Mouse (Mus musculus) MEL (cell line): Measurements from ENCODE around the gene Cnksr1. TPM values are rescaled to one million over a fixed set of nuclear protein-coding genes. Genes with fewer than 3 reads are reported as not detected.

Source experiments
- DNase-seq: peaks from one replicate; pipeline ENCODE4 v3.0.0; 2011; ENCODE audit warnings: low read depth, low spot score
- H3K27ac ChIP-seq: 2 replicates; pipeline ENCODE4 v1.5.1; 2012; ENCODE audit warnings: low read depth, mild to moderate bottlenecking, control low read depth, low read length, moderate library complexity; ENCODE audit not compliant: control insufficient read depth
- H3K27me3 ChIP-seq, 2 experiments: fragments of 150-350 bp in 1 of 2; sonication (generic) in 1 of 2; 2 replicates each; pipeline ENCODE4 v1.6.1; 2012; ENCODE audit warnings: low read length in 2 of 2, mild to moderate bottlenecking in 2 of 2, improper control_type of control experiment in 1 of 2, moderate library complexity in 1 of 2; ENCODE audit not compliant: insufficient read depth in 2 of 2, control insufficient read depth in 1 of 2
- H3K36me3 ChIP-seq, 2 experiments: 2 replicates each; pipeline ENCODE4 v1.6.1; 2012 to 2014; ENCODE audit warnings: low read length in 2 of 2, improper control_type of control experiment in 1 of 2, inconsistent platforms in 1 of 2, mild to moderate bottlenecking in 1 of 2; ENCODE audit not compliant: insufficient read depth in 2 of 2, control insufficient read depth in 1 of 2
- H3K4me1 ChIP-seq, 2 experiments: fragments of 150-350 bp in 1 of 2; sonication (generic) in 1 of 2; 2 replicates each; pipeline ENCODE4 v1.6.1; 2012; ENCODE audit warnings: low read length in 2 of 2, improper control_type of control experiment in 1 of 2, mild to moderate bottlenecking in 1 of 2; ENCODE audit not compliant: insufficient read depth in 2 of 2, control insufficient read depth in 1 of 2
- H3K4me3 ChIP-seq, 2 experiments: fragments of 150-350 bp in 1 of 2; sonication (generic) in 1 of 2; 2 replicates each; pipeline ENCODE4 v1.5.1; 2012; ENCODE audit warnings: low read depth in 2 of 2, low read length in 2 of 2, mild to moderate bottlenecking in 2 of 2, moderate library complexity in 2 of 2, control low read depth in 1 of 2, improper control_type of control experiment in 1 of 2; ENCODE audit not compliant: control insufficient read depth in 1 of 2, insufficient read depth in 1 of 2
- H3K79me2 ChIP-seq: 2 replicates; pipeline ENCODE4 v1.6.1; 2012; ENCODE audit warnings: mild to moderate bottlenecking, low read length, moderate library complexity; ENCODE audit not compliant: control insufficient read depth, poor library complexity, insufficient read depth
- H3K9ac ChIP-seq: 2 replicates; pipeline ENCODE4 v1.6.1; 2012; ENCODE audit warnings: low read depth, mild to moderate bottlenecking, control low read depth, low read length, moderate library complexity; ENCODE audit not compliant: control insufficient read depth, poor library complexity, severe bottlenecking
- H3K9me3 ChIP-seq: fragments of 150-350 bp; sonication (generic); replicated peaks from 2 replicates; pipeline ENCODE4 v1.6.1; 2012; ENCODE audit warnings: mild to moderate bottlenecking, low read length, improper control_type of control experiment, moderate library complexity; ENCODE audit not compliant: insufficient read depth
- BHLHE40 ChIP-seq: IDR thresholded peaks from 2 replicates; pipeline ENCODE4 v1.6.1; 2012; ENCODE audit warnings: low read depth, mild to moderate bottlenecking, inconsistent platforms, low read length, improper control_type of control experiment, borderline replicate concordance
- CHD2 ChIP-seq: IDR thresholded peaks from 2 replicates; pipeline ENCODE4 v1.6.1; 2011; ENCODE audit warnings: low read length, improper control_type of control experiment
- E2F4 ChIP-seq: IDR thresholded peaks from 2 replicates; pipeline ENCODE4 v1.6.1; 2011; ENCODE audit warnings: low read depth, low read length, improper control_type of control experiment, borderline replicate concordance
- EP300 ChIP-seq, 2 experiments: IDR thresholded peaks; 2 replicates each; pipeline ENCODE4 v1.6.1; 2011; ENCODE audit warnings: improper control_type of control experiment in 2 of 2, low read length in 2 of 2, low read depth in 1 of 2, mild to moderate bottlenecking in 1 of 2
- HCFC1 ChIP-seq: IDR thresholded peaks from 2 replicates; pipeline ENCODE4 v1.6.1; 2012; ENCODE audit warnings: low read depth, mild to moderate bottlenecking, inconsistent platforms, low read length, improper control_type of control experiment, moderate library complexity
- JUND ChIP-seq: IDR thresholded peaks from 2 replicates; pipeline ENCODE4 v1.6.1; 2011; ENCODE audit warnings: low read depth, mild to moderate bottlenecking, improper control_type of control experiment, low read length
- KAT2A ChIP-seq: conservative IDR thresholded peaks from 2 replicates; pipeline ENCODE4 v1.6.1; 2012; ENCODE audit warnings: low read depth, low read length, improper control_type of control experiment, inconsistent platforms
- MEF2A ChIP-seq: IDR thresholded peaks from 2 replicates; pipeline ENCODE4 v1.6.1; 2014; ENCODE audit warnings: low read depth, mild to moderate bottlenecking, inconsistent platforms, low read length, improper control_type of control experiment; ENCODE audit not compliant: poor library complexity, insufficient replicate concordance, severe bottlenecking; ENCODE audit errors: extremely low read depth
- MXI1 ChIP-seq: IDR thresholded peaks from 2 replicates; pipeline ENCODE4 v1.6.1; 2011; ENCODE audit warnings: mild to moderate bottlenecking, low read depth, low read length, improper control_type of control experiment
- MYB ChIP-seq: IDR thresholded peaks from 2 replicates; pipeline ENCODE4 v1.6.1; 2011; ENCODE audit warnings: mild to moderate bottlenecking, low read depth, low read length, improper control_type of control experiment
- MYC ChIP-seq: IDR thresholded peaks from 2 replicates; pipeline ENCODE4 v1.6.1; 2011; ENCODE audit warnings: low read depth, mild to moderate bottlenecking, low read length, improper control_type of control experiment, moderate library complexity
- NRF1 ChIP-seq: IDR thresholded peaks from 2 replicates; pipeline ENCODE4 v1.6.1; 2014; ENCODE audit warnings: low read depth, mild to moderate bottlenecking, inconsistent platforms, low read length, improper control_type of control experiment, moderate library complexity; ENCODE audit not compliant: poor library complexity, insufficient read depth, severe bottlenecking
- TAL1 ChIP-seq: IDR thresholded peaks from 2 replicates; pipeline ENCODE4 v1.6.1; 2012; ENCODE audit warnings: mild to moderate bottlenecking, inconsistent platforms, low read length, moderate library complexity, mixed read lengths
- TCF12 ChIP-seq: IDR thresholded peaks from 2 replicates; pipeline ENCODE4 v1.6.1; 2014; ENCODE audit warnings: low read depth, mild to moderate bottlenecking, inconsistent platforms, low read length, improper control_type of control experiment, moderate library complexity
- UBTF ChIP-seq: IDR thresholded peaks from 2 replicates; pipeline ENCODE4 v1.6.1; 2012; ENCODE audit warnings: low read depth, mild to moderate bottlenecking, inconsistent platforms, low read length, improper control_type of control experiment, moderate library complexity, borderline replicate concordance; ENCODE audit not compliant: insufficient read depth
- polyA plus RNA-seq, 2 experiments: library from polyadenylated mRNA; stranded (reverse) in 1 of 2; unstranded in 1 of 2; fragments of >175 nt in 1 of 2; fragments of >200 nt in 1 of 2; gene quantifications; 2 replicates each; pipeline versions ENCODE4 v1.2.1 to v1.2.4; 2012; ENCODE audit warnings: low replicate concordance in 2 of 2, low read depth in 1 of 2; ENCODE audit not compliant: insufficient read length in 2 of 2, insufficient read depth in 1 of 2, missing spikeins in 1 of 2
- total RNA-seq: library from RNA; depleted of rRNA; stranded (reverse); fragments of 300-350 nt; gene quantifications from 2 replicates; pipeline ENCODE4 v1.2.3, GENCODE M21; 2012

Cnksr1 gene
- total and polyA plus RNA-seq, 3 experiments: 0.07 TPM; not detected in 2

DNA sequence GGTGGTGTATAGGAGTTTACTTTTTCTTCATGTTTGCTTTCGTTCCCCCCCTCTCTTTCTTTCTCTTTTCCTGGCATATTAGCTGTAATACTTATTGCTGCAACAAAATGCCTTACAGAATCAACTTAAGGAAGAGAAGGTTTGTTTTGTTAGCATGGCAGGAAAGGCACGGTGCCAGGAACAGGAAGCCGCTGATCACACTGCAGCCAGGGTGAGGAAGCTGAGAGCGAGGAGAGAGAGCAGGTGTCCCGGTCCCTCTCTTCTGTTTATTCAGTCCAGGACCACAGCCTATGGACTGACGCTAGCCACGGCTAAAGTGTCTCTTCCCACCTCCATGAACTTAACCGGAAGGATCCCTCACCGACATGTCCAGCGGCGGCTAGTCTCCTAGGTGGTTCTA is 20.2 kb upstream of the Cnksr1 start:
- Histone ChIP-seq H3K9ac (no peak overlapping the region), H3K27me3 (no peaks in the 10 kb centered on the region), H3K79me2 (no peaks in the 10 kb centered on the region), H3K4me3 (no peak overlapping the region), H3K36me3 (no peaks in the 10 kb centered on the region), H3K4me1 (no peaks in the 10 kb centered on the region), H3K27ac (no peak overlapping the region), H3K9me3 (no peaks in the 10 kb centered on the region)
- TF ChIP-seq MEF2A (no peak), EP300 (IDR thresholded peaks at IDR 0.05; ENCODE audit: low read depth in 1 of 2, low read length in 2 of 2) (no peak), MXI1 (no peak), CHD2 (no peak), TCF12 (no peak), MYB (no peak), JUND (no peak), KAT2A (no peak), NRF1 (no peak), BHLHE40 (no peak)
- no peak for DNase-seq

DNA sequence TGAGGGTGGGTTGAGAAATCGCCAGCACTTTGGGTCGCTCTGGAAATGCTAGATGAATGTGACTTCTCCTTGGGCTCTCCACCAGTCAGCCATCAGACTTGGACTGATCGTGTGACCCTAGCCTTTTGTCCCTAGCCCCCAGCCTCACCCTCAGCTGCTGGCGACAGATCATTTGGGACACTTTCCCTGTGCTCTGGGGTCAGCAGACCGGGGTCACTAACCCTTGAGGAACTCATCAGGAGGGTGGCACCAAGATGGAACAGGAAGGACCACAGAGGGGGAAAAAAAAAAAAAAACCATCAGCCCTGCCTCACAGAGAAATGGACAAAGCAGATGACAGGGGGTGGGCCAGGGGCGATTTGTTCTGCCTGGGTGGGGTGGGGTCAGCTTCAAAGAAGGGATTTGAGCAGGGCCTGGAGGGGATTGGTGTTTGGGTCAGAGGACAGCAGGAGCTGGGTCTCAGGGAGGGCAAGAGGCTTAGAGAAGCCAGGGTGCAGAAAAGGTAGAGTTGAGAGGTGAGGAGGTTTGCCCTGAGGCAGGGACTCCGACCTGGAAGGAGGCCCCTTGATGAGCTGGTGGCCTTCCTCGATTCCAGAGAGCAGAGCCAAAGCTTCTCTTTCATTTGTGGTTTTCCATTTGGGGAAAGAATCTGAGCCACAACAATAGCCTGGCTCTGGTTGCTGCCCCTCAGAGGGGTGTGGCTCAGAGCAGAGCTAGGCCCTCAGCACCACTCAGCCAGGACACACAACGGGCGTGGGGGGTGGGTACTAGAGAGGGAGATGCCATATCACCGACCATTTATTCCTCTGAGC is 19.2 kb upstream of the Cnksr1 start:
- no peak overlapping the region for H3K27ac ChIP-seq
- no peaks in the 10 kb centered on the region for H3K79me2 ChIP-seq
- no peaks in the 10 kb centered on the region for H3K9me3 ChIP-seq
- no peaks in the 10 kb centered on the region for H3K36me3 ChIP-seq
- H3K4me1 ChIP-seq: no peaks in the 10 kb centered on the region
- no peak overlapping the region for H3K9ac ChIP-seq
- TF ChIP-seq HCFC1 (no peak), UBTF (no peak), MEF2A (no peak), MYC (no peak), TAL1 (no peak), JUND (no peak), E2F4 (no peak)
- no peaks in the 10 kb centered on the region for H3K27me3 ChIP-seq
- no peak overlapping the region for H3K4me3 ChIP-seq
- DNase-seq: no peak
